Mouse (Mus musculus): Measurements from ENCODE around the gene Ppp1r16b.

Gene Ppp1r16b

DNA sequence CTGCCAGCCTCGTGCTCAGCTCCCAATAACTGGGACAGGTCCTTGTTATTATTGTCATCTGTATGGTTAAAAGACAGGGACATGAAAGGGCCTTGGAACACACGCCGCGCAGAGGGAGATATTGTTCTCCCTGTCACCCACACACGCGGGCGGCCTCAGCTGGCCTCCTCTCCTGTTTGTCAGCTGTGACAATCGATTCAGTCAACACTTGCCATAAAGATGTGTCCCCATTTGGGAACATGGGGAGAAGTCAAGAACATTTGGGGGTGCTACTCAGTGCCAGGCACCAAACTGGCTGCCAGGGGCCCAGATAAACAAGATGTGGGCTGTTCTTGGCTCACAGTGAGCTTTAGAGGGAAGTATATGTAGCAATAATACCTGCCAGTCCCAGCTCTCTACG, 84.2 kb downstream of the Ppp1r16b start:
- no peak for DNase-seq (ENCODE audit: extremely low read depth, insufficient read length, low spot score)

DNA sequence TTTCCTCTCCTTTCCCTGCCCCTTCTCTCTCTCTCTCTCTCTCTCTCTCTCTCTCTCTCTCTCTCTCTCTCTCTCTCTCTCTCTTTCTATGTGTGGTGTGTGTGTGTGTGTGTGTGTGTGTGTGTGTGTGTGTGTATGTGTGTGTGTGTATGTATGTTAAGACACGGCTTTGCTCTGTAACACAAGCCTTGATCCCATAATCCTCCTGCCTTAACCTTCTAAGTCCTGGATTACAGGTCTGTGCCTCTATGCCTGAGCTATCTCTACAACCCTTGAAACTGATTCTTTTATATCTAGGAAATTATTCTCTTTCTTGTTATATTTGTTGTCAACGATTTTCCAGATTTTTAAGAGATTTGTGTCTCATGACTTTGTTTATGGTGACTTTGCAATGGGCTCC, 95.0 kb downstream of the Ppp1r16b start:
- no peak for DNase-seq (ENCODE audit: extremely low read depth, insufficient read length, low spot score)

DNA sequence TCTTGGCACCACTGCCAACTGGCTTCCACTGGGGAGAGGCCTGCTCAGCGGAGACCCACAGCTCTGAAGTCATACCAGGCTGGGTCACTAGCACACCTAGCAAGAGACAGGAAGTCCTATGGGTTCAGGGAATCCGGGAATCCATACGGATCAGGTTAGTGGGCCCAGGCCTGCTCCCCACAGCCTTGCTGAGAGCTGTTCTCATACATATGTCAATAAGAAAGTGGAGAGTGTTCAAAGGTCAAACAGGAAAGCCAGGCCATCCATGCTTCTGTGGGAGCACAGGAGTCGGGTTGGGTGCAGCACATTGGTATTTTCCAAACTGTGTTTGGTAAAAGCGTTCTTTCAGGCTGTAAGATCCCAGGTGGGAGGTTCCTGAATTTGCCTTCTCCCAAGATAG, 97.1 kb downstream of the Ppp1r16b start:
- DNase-seq (ENCODE audit: extremely low read depth, insufficient read length, low spot score), result no peak

DNA sequence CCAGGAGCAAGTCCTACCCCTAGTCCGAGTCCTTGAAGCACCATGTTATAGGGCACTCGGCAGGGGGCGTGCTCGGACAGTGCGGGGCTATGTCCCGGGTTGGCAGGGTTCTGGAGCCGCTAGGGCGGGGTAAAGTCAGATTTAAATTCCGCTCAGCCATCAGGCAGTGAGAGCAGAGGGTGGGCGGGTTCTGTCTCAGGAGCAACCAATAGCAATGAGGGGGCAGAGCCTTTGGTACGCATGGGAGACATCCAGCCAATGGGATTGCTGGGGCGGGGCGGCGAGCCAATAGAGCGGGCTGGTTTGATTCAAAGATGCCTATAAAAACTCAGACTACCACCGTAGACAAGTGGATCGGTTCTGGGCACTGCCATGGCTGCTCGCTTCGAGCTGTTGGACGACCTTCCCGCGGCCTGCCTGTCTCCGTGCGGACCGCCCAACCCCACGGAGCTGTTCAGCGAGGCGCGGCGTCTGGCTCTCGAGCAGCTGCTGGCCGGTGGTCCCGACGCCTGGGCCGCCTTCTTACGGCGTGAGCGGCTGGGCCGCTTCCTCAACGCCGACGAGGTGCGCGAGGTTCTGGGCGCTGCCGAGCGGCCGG, 102.6 kb downstream of the Ppp1r16b start, which contains the start of gene Fam83d:
Gene Fam83d, plus strand, starts transcription at position 352 of the 598 bp plus-strand sequence.
- DNase-seq (ENCODE audit: extremely low read depth, insufficient read length, low spot score), result peak; percentile 97

DNA sequence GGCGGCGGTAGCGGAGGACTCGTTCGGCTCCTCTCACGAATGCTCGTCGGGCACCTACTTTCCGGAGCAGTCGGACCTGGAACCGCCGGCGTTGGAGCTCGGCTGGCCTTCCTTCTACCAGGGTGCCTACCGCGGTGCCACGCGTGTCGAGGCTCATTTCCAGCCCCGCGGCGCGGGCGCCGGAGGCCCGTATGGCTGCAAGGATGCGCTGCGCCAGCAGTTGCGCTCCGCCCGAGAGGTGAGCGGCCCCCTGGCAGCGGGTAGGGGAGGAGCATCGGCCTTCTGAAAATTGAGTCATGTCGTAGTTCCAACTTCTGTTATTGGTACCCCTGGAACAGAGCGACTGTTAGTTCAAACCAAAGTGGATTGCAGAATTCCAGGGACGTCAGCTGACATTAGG, 103.2 kb downstream of the Ppp1r16b start:
- peak; percentile 85 for DNase-seq (ENCODE audit: extremely low read depth, insufficient read length, low spot score)

DNA sequence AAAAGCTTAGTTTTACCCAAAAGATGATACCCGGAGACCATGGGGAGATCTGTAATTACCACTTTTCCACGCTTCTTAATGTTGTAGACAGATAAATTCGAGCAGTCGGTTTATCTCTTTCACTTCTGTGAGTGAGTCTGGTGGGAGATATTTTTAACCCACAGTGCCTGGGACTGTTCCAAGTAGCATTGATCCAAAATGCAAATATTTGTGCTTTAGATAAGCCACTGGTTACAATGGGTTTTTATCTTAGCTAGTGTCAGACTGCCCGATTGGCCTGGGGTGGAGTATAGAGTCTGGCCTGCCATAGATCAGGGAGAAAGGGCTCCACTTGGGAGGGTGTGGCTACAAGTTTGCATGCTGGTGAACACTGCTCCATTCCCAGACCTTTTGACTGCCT, 103.6 kb downstream of the Ppp1r16b start:
- no peak for DNase-seq (ENCODE audit: extremely low read depth, insufficient read length, low spot score)

DNA sequence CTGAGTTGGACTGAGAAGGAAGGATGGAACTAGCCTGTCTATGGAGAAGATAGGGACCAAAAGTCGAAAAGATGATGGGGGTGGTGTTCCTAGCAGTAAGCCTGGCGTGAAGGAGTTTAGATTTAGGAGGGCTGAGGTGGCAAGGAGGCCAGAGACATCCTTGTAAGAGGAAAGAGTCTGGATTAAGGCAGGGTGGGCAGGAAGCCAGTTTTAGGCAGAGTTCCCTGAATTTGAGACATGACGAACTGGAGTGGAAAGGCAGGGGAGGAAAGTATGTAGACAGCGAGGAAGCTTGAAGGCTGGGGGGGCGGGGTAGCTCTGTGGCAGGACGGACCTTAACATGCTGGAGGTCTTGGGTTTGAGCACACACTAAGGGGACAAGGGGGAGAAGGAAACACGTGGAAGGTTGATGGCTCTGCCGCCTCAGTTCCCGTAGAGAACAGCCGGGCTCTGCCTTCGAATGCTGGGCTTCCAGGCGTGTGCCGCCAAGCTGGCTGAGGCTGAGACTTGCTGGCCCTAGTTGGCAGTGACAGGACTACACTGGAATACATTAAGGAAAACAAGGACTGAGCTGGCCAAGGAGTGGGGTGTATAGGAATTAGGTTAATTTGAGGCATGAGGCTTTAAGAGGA, 105.0 kb downstream of the Ppp1r16b start:
- peak; percentile 52 for DNase-seq (ENCODE audit: extremely low read depth, insufficient read length, low spot score)

DNA sequence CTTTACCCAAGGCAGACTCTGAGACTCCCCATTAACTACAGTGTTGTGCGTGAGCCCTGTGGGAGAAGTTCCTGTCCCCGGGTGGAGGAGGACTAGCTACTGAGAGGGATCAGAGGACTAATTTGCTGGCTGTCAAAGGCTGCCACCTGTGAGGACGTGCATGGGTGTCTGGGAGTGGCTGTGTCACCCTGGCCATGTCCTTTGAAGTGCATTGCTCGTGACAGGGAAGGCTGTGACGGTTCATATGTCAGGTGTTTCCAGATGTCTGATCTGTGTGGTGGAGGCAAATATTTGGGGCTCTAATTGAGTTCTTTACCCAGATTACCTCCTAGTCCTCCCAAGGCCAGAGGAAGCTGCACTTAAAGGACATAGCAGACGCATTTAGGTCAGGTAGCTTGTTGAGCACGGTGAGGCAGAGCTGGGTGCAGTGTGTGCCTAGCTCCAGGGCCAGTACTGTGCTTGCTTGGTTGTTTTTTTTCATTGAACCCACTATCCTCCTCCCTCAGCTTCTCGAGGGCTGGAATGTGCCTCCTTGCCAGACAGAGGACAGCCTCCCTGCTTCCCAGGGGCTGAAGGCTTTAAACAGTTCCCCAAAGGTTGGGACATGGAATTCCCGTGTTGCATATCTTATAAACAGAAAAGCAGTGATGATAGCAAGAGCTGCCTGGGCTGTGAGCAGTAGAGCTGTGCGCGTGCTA, 106.0 kb downstream of the Ppp1r16b start:
- DNase-seq (ENCODE audit: extremely low read depth, insufficient read length, low spot score), result no peak

DNA sequence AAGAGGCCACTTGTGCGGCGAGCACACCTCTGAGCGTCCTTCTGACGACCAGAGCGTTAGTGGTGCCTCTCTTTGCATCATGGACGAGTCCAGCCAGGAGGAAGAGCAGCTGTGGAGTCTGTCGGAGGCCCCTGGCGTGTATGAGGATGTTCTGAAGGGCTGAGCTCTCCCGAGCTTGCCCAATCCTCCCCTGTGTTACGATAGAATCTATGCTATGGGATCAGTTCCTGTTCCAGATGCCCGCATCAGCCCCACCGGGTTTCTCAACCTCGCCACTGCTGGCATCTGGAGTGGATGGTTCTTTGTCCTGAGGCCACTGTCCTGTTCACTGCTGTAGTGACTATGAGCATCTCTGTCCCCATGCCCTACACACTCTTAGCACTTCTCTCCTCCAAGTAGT, 107.6 kb downstream of the Ppp1r16b start:
- DNase-seq (ENCODE audit: extremely low read depth, insufficient read length, low spot score), result no peak

DNA sequence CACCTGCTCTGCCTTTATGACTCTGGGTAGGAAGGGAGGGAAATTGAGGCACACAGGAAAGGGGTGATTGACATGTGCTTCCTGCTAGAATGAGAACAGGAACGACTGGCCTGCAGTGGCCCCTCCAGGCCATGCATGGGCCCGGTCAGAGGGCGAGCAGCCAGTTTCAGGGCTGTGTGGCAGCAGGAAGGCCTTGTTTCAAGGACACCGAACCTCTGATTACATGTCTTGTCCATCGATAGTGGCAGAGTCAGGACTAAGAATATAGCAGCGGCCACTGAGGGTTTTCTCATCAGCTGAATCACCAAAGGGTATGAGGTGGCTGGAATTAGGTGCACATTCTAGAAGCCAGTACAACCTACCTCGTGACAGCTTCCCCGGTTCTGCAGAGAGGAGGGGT, 109.7 kb downstream of the Ppp1r16b start:
- no peak for DNase-seq (ENCODE audit: extremely low read depth, insufficient read length, low spot score)

DNA sequence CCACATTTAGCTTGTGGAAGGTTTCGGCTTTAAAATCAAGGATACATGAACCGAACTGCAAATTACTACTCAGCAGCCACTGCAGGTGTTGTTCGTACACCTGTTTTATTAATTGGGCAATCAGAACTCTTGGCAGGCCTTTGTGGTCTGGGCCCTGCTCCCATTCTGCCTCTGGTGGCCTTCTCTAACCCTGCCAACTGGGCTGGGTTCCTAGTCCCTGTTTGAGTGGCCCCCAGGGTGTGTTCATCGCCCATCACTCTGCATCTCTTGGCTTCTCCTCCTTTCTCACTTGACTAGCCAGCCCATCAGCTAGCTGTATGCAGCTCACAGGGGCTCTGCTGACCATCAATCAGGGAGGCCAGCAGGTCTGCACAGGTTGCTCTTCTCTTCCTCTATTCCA, 111.5 kb downstream of the Ppp1r16b start:
- no peak for DNase-seq (ENCODE audit: extremely low read depth, insufficient read length, low spot score)

DNA sequence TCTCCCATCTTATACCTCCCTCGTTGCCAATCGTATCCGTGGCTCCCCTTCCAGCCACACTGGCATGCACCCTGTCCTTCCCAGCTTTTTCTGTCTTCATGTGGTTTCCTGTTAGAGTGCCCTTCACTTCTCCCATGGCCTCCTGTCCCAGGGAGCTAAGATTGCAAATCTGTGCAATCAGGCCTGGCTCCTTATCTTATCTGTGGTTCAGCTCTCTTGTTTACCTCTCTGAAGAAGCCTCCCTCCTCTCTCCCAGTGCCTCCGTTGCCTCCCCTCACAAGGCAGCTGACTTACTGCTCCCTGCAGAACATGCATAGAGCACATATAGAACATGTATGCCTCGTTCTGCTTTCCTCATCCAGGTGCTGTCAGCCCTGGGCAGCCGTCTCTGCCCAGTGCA, 112.3 kb downstream of the Ppp1r16b start:
- DNase-seq (ENCODE audit: extremely low read depth, insufficient read length, low spot score), result no peak

DNA sequence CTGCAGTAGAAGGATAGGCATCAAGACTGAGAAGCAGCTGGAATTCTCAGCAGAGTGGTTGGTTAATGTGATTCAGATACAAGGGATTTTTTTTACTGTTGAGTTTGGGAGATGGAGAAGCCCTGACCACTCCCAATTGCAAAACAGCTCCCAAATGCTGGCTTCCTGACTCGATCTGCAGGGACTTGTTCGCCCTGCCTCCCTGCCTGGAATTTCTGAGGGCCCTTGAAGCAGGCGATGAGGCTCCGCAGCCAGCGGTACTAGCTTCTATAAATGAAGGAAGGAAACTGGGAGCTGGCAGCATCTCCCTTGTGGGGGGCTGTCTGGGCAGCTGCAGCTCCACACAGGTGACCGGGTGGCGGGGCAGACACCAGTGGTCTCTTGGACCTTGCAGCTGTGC, 113.2 kb downstream of the Ppp1r16b start:
- no peak for DNase-seq (ENCODE audit: extremely low read depth, insufficient read length, low spot score)

DNA sequence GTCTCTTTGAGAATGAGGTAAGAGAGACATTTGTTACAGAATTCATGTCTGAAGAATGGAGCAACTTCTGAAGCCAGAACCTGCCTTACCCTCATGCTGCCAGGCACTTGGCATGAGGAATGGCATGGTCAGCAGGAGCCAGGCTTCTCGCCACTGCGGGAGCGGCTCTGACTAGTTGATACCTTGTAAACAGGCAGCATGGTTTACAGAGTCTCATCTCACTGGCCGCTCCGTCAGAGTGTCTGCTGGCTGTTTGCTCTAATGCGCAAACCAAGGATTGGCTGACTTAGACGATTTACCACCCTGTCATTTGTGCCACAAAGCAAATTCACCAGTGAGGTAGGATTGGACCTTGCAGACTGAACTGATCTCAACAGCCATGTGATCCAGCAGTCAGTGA, 115.9 kb downstream of the Ppp1r16b start:
- DNase-seq (ENCODE audit: extremely low read depth, insufficient read length, low spot score), result no peak

DNA sequence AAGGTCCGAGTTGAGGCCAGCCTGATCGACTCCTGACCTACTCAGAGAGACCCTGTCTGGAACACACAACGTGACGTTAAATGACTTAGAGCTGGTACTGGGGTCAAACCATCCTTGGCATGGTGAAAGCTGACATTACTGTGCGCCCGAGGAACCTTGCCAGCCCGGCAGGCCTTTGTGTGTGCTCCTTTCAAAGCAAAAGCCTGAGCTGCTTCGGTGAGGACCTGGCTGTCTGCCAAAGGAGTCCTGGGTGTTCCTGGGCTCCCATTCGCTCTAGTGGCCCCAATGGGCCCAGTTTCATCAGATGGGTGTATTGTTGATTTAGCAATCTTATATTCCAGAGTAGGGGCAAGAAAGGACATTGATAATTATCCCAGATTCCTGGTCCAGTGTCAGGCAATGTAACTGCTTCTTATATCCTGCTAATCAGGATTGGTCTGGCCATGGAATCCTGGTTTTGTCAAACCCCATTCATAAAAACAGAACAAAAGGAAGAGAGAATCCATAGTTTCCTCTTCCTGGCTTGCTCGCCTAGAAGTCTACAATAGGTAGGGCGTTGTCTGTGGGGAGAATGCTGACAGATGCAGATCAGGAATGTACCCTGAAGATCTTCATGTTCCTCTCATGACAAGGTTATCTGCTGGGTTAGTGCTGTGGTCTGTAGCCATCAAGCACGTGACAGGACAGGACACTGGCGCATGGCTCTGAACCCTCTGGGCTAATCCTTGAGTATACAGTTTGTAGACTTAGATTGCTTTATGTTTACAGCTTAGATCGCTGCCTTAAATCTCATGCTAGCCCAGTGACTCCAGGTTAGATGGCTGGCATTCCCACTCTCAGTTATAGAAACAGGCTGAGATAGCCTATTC, 122.0 kb downstream of the Ppp1r16b start:
- DNase-seq (ENCODE audit: extremely low read depth, insufficient read length, low spot score), result no peak

DNA sequence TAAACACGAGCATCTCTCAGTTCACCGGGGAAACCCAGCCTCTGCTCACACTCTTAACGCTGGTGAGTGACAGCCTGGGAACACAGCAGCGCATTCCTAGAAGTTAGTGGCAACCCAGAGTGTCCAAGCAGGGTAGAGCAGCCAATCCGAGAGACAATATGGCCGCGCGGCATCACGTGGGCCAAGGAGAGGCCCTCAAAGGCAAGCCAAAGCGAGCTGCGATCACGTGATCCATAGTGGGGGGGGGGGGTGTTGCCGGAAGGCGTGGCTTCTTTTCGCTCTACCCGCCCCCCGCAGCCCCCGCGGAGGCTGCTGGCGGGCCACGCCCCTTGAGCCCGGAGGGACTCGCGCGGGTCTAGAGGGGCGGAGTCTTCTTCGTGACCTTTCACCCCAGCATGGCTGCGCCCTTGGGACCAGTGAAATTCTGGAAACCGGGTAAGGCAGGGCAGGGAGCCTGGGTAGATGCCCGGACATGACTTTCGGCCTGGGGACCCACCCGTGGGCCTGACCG, 129.4 kb downstream of the Ppp1r16b start, which contains the start of gene Dhx35:
Gene Dhx35, plus strand, starts transcription at position 314 of the 511 bp plus-strand sequence.
- DNase-seq (ENCODE audit: extremely low read depth, insufficient read length, low spot score), result peak; percentile 95

DNA sequence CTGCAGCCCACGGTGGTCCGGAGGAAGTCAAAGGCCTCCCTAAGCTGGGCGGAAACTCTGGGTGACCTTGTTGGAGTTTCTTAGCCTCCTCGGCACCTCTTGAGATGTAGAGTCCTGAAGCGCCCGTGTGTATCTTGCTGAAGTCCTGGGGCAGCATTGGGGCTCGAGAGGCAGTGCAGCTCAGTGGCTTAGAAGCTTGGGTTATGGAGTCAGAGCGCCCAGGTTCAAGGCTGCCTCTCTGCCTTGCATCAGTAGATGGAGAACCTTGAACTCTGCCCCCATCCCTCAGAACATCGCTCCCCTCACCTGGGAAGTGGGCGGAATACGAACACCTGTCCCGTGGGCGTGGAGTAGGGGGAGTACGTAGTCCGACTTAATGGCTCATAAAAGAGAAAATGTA, 129.8 kb downstream of the Ppp1r16b start:
- DNase-seq (ENCODE audit: extremely low read depth, insufficient read length, low spot score), result no peak

DNA sequence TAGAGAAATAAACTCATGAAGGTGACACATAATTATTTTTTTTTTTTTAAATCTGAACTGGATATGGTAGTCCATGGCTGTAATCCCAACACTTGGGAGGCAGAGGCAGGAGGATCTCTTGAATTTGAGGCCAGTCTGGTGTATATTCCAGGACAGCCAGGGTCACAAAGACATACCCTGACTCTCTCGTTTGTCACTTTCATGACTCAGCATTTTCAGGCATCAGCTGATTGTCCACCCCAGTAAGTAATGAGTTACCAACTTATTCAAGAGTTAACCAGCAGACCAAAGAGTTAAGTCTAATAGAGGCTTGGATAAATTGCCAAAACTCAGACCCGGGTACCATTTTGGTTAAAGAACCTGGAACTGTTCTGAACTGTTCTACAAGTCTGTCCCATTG, 130.7 kb downstream of the Ppp1r16b start:
- no peak for DNase-seq (ENCODE audit: extremely low read depth, insufficient read length, low spot score)

DNA sequence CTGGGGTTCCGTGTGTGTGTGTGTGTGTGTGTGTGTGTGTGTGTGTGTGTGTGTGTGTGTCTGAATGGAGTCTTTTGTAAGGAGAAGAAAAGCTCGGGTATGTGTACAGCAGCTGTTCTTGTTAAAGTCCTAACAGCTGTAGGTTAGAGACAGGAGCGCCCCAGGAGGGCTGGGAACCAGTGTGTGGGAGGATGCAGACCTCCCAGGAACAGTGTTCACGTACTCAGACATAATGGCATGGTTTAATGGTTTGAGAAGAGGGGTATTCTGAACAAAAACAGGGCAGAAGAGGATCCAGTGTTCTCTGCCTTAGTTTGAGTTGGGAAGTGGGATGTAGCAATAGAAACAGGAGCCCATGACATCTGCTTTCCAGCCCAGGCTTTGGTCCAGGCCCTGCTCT, 134.1 kb downstream of the Ppp1r16b start:
- DNase-seq (ENCODE audit: extremely low read depth, insufficient read length, low spot score), result no peak

DNA sequence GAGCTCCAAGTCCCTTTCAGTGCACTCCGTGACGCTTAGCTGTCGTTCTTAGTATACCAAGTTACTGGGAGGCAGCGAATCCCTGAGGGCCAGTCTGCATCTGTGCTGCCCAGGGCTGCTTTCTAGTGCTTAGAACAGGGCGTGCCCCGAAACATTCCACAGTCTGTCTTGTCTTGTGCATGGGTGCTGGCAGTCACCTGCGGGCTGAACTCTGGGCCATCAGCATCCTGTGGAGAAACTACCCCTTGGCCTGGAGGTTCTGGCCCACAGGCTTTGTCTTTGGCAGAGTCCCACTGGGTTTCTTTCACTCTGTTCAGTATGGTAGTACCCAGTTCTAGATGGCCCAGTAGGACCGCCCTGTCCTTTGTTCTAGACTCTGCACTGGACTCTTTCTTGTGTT, 135.6 kb downstream of the Ppp1r16b start:
- DNase-seq (ENCODE audit: extremely low read depth, insufficient read length, low spot score), result no peak

DNA sequence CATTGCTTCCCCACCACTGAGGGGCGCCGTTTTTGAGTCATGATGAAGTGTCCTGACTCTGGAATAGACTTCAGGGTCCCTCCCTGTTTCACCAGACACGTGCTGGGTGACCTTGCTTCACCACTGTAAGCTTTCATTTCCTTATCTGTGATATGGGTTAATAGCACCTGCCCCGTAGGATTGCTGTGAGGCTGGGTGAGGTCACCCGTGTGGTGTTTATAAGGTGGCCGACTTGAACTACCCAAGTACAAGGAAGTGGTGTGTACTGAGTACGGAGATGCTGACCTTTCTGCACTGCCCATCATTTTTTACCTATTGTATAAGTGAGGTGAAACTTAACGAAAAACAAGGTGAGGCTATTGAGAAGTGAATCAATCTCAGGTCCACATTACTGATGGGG, 138.4 kb downstream of the Ppp1r16b start:
- DNase-seq (ENCODE audit: extremely low read depth, insufficient read length, low spot score), result no peak
